Mouse (Mus musculus) Patski (cell line): ENCODE measurements around the gene Zbtb24. TPM values are rescaled to one million over a fixed set of nuclear protein-coding genes. Genes with fewer than 3 reads are reported as not detected.

Source experiments
- ATAC-seq: fragments of 100-300 bp; one replicate; pipeline ENCODE4 v1.8.0; 2021
- CTCF ChIA-PET: fragments of 350-600 bp; sonication (Branson Sonifier 250); formaldehyde crosslinking; loops from one replicate; lab custom pipeline; 2022; ENCODE audit warnings: inconsistent platforms; lab: Charles Lee
- POLR2A ChIA-PET: fragments of 350-600 bp; sonication (Branson Sonifier 250); formaldehyde crosslinking; loops from one replicate; lab custom pipeline; 2022; ENCODE audit warnings: antibody characterized with exemption, inconsistent platforms; lab: Charles Lee
- DNase-seq: peaks from one replicate; pipeline ENCODE4 v3.0.0-alpha.2; 2011; ENCODE audit warnings: low read depth, low spot score
- H3K27me3 ChIP-seq: fragments of 371-371 bp; one replicate; pipeline ENCODE4 v1.5.1; 2021
- CTCF ChIP-seq: fragments of 100-300 bp; IDR thresholded peaks from one replicate; pipeline ENCODE4 v1.5.1; 2021
- in situ Hi-C: fragments of 300-500 bp; cut with MboI; formaldehyde crosslinking; loops from 3 replicates; pipeline ENCODE4 v1.11.1; 2018; ENCODE audit warnings: low pct_unique_long_range_greater_than_20kb, mixed read lengths
- polyA plus RNA-seq: library from polyadenylated mRNA; unstranded; gene quantifications from one replicate; pipeline ENCODE4 v1.2.3, GENCODE M21; 2021

The Zbtb24 gene
- polyA plus RNA-seq, 1 experiment from 2014 or later = 17.8 TPM

- DNase-seq = no peak
- ATAC-seq = no peak
- H3K27me3 ChIP-seq = no peaks in the 10 kb centered on the region
- in situ Hi-C loops = no loop called here
- ChIA-PET POLR2A (interaction anchor here (1.5 kb wide), 1 partner anchor 14 kb away, joined by 4 read pairs; the partner anchor contains the start of genes Ppil6 and Smpd2), CTCF (interaction anchor here (1.1 to 1.2 kb wide), 2 partner anchors 13 to 173 kb away, joined by 3 read pairs; partner anchors contain the start of genes Ak9, Ppil6 and Smpd2)
- no peak for TF ChIP-seq CTCF
Measured at GRCm38 (mm10) chr10:41477018-41477277, 26.8 kb downstream of the Zbtb24 start.

- CTCF ChIA-PET = interaction anchor here (1.1 to 1.7 kb wide), 2 partner anchors 10 to 173 kb away, joined by 3 read pairs; partner anchors contain the start of gene Ak9
- TF ChIP-seq CTCF = no peak
- no peak for DNase-seq
- no peaks in the 10 kb centered on the region for H3K27me3 ChIP-seq
- POLR2A ChIA-PET = interaction anchor here (1.5 kb wide), 1 partner anchor 13 kb away, joined by 4 read pairs; the partner anchor contains the start of genes Ppil6 and Smpd2
- in situ Hi-C loops = no loop called here
- ATAC-seq = peak; percentile 57
Measured at GRCm38 (mm10) chr10:41477278-41478181, 27.3 kb downstream of the Zbtb24 start.

GRCm38 (mm10) chr10:41479961-41480360 lies 29.8 kb downstream of the Zbtb24 start:
- H3K27me3 ChIP-seq = no peaks in the 10 kb centered on the region
- TF ChIP-seq CTCF = no peak
- DNase-seq (no peak), ATAC-seq (no peak)
- ChIA-PET POLR2A (no interaction called here), CTCF (interaction anchor here (1.4 kb wide), 1 partner anchor 27 kb away, joined by 3 read pairs; no protein-coding TSS in a partner anchor)
- in situ Hi-C loops = no loop called here

GRCm38 (mm10) chr10:41480938-41481880 lies 31.0 kb downstream of the Zbtb24 start:
- H3K27me3 ChIP-seq = no peaks in the 10 kb centered on the region
- CTCF ChIA-PET = interaction anchor here (1.2 kb wide), 1 partner anchor 20 kb away, joined by 3 read pairs; no protein-coding TSS in a partner anchor
- TF ChIP-seq CTCF = no peak
- DNase-seq = no peak
- in situ Hi-C loops = no loop called here
- no peak for ATAC-seq
- POLR2A ChIA-PET = no interaction called here

- TF ChIP-seq CTCF = no peak
- H3K27me3 ChIP-seq = no peaks in the 10 kb centered on the region
- DNase-seq (no peak), ATAC-seq (no peak)
- ChIA-PET POLR2A (no interaction called here), CTCF (no interaction called here)
- in situ Hi-C loops = no loop called here
Measured at GRCm38 (mm10) chr10:41482446-41482845, 32.3 kb downstream of the Zbtb24 start.

GRCm38 (mm10) chr10:41485778-41486177 lies 35.6 kb downstream of the Zbtb24 start:
- CTCF ChIA-PET = no interaction called here
- ATAC-seq (no peak), DNase-seq (no peak)
- TF ChIP-seq CTCF = no peak
- POLR2A ChIA-PET = no interaction called here
- H3K27me3 ChIP-seq = no peaks in the 10 kb centered on the region
- in situ Hi-C loops = no loop called here

- CTCF ChIA-PET = no interaction called here
- TF ChIP-seq CTCF = no peak
- DNase-seq (no peak), ATAC-seq (no peak)
- in situ Hi-C loops = no loop called here
- no peaks in the 10 kb centered on the region for H3K27me3 ChIP-seq
- POLR2A ChIA-PET = interaction anchor here (0.6 kb wide), 1 partner anchor 100 kb away, joined by 8 read pairs; no protein-coding TSS in a partner anchor
Measured at GRCm38 (mm10) chr10:41486506-41487170, 36.5 kb downstream of the Zbtb24 start.

- in situ Hi-C loops = no loop called here
- DNase-seq (no peak), ATAC-seq (no peak)
- CTCF ChIA-PET = no interaction called here
- POLR2A ChIA-PET = interaction anchor here (1.1 kb wide), 1 partner anchor 36 kb away, joined by 3 read pairs; no protein-coding TSS in a partner anchor
- no peak for TF ChIP-seq CTCF
- H3K27me3 ChIP-seq = no peaks in the 10 kb centered on the region
Measured at GRCm38 (mm10) chr10:41488877-41489276, 38.7 kb downstream of the Zbtb24 start.

- ChIA-PET POLR2A (interaction anchor here (1.1 to 1.3 kb wide), 2 partner anchors 36 to 39 kb away, joined by 3 to 6 read pairs; partner anchors contain the start of gene Zbtb24), CTCF (interaction anchor here (1.0 kb wide), 3 partner anchors 13 to 186 kb away, joined by 3 read pairs; partner anchors contain the start of genes Ak9 and Mical1)
- TF ChIP-seq CTCF = no peak
- in situ Hi-C loops = no loop called here
- no peaks in the 10 kb centered on the region for H3K27me3 ChIP-seq
- ATAC-seq (no peak), DNase-seq (no peak)
Measured at GRCm38 (mm10) chr10:41489294-41489693, 39.1 kb downstream of the Zbtb24 start.
